Mouse (Mus musculus) cortical plate, adult 2 months (tissue): ENCODE data around the gene Kcmf1.

Experiments
- CTCF ChIP-seq: fragments of 200-500 bp; IDR thresholded peaks from 2 replicates; pipeline ENCODE4 v1.5.1; 2011; ENCODE audit warnings: mild to moderate bottlenecking, control low read depth, low read length; ENCODE audit not compliant: insufficient read depth; ENCODE audit errors: extremely low read depth
- POLR2A ChIP-seq: fragments of 200-500 bp; IDR thresholded peaks from 2 replicates; pipeline ENCODE4 v1.6.1; 2011; ENCODE audit warnings: mild to moderate bottlenecking, low read length, control low read depth; ENCODE audit not compliant: insufficient read depth; ENCODE audit errors: extremely low read depth

- TF ChIP-seq CTCF (no peak), POLR2A (no peak)
Measured at GRCm38 (mm10) chr6:72837756-72838155, 62.0 kb downstream of the Kcmf1 start.
